Mouse (Mus musculus) MEL (cell line): Measurements from ENCODE around the gene Mog. TPM values are rescaled to one million over a fixed set of nuclear protein-coding genes. Genes with fewer than 3 reads are reported as not detected.

Experiments used
- DNase-seq: peaks from one replicate; pipeline ENCODE4 v3.0.0; 2011; ENCODE audit warnings: low read depth, low spot score
- H3K27ac ChIP-seq: 2 replicates; pipeline ENCODE4 v1.5.1; 2012; ENCODE audit warnings: low read depth, mild to moderate bottlenecking, control low read depth, low read length, moderate library complexity; ENCODE audit not compliant: control insufficient read depth
- H3K27me3 ChIP-seq, 2 experiments: fragments of 150-350 bp in 1 of 2; sonication (generic) in 1 of 2; 2 replicates each; pipeline ENCODE4 v1.6.1; 2012; ENCODE audit warnings: low read length in 2 of 2, mild to moderate bottlenecking in 2 of 2, improper control_type of control experiment in 1 of 2, moderate library complexity in 1 of 2; ENCODE audit not compliant: insufficient read depth in 2 of 2, control insufficient read depth in 1 of 2
- H3K36me3 ChIP-seq, 2 experiments: 2 replicates each; pipeline ENCODE4 v1.6.1; 2012 to 2014; ENCODE audit warnings: low read length in 2 of 2, improper control_type of control experiment in 1 of 2, inconsistent platforms in 1 of 2, mild to moderate bottlenecking in 1 of 2; ENCODE audit not compliant: insufficient read depth in 2 of 2, control insufficient read depth in 1 of 2
- H3K4me1 ChIP-seq, 2 experiments: fragments of 150-350 bp in 1 of 2; sonication (generic) in 1 of 2; 2 replicates each; pipeline ENCODE4 v1.6.1; 2012; ENCODE audit warnings: low read length in 2 of 2, improper control_type of control experiment in 1 of 2, mild to moderate bottlenecking in 1 of 2; ENCODE audit not compliant: insufficient read depth in 2 of 2, control insufficient read depth in 1 of 2
- H3K4me3 ChIP-seq, 2 experiments: fragments of 150-350 bp in 1 of 2; sonication (generic) in 1 of 2; 2 replicates each; pipeline ENCODE4 v1.5.1; 2012; ENCODE audit warnings: low read depth in 2 of 2, low read length in 2 of 2, mild to moderate bottlenecking in 2 of 2, moderate library complexity in 2 of 2, control low read depth in 1 of 2, improper control_type of control experiment in 1 of 2; ENCODE audit not compliant: control insufficient read depth in 1 of 2, insufficient read depth in 1 of 2
- H3K79me2 ChIP-seq: 2 replicates; pipeline ENCODE4 v1.6.1; 2012; ENCODE audit warnings: mild to moderate bottlenecking, low read length, moderate library complexity; ENCODE audit not compliant: control insufficient read depth, poor library complexity, insufficient read depth
- H3K9ac ChIP-seq: 2 replicates; pipeline ENCODE4 v1.6.1; 2012; ENCODE audit warnings: low read depth, mild to moderate bottlenecking, control low read depth, low read length, moderate library complexity; ENCODE audit not compliant: control insufficient read depth, poor library complexity, severe bottlenecking
- H3K9me3 ChIP-seq: fragments of 150-350 bp; sonication (generic); replicated peaks from 2 replicates; pipeline ENCODE4 v1.6.1; 2012; ENCODE audit warnings: mild to moderate bottlenecking, low read length, improper control_type of control experiment, moderate library complexity; ENCODE audit not compliant: insufficient read depth
- CHD1 ChIP-seq: IDR thresholded peaks from 2 replicates; pipeline ENCODE4 v1.6.1; 2012; ENCODE audit warnings: low read depth, mild to moderate bottlenecking, inconsistent platforms, low read length, improper control_type of control experiment
- CHD2 ChIP-seq: IDR thresholded peaks from 2 replicates; pipeline ENCODE4 v1.6.1; 2011; ENCODE audit warnings: low read length, improper control_type of control experiment
- E2F4 ChIP-seq: IDR thresholded peaks from 2 replicates; pipeline ENCODE4 v1.6.1; 2011; ENCODE audit warnings: low read depth, low read length, improper control_type of control experiment, borderline replicate concordance
- ETS1 ChIP-seq: IDR thresholded peaks from 2 replicates; pipeline ENCODE4 v1.6.1; 2012; ENCODE audit warnings: low read depth, mild to moderate bottlenecking, inconsistent platforms, low read length, improper control_type of control experiment, moderate library complexity
- HCFC1 ChIP-seq: IDR thresholded peaks from 2 replicates; pipeline ENCODE4 v1.6.1; 2012; ENCODE audit warnings: low read depth, mild to moderate bottlenecking, inconsistent platforms, low read length, improper control_type of control experiment, moderate library complexity
- MAFK ChIP-seq: IDR thresholded peaks from 2 replicates; pipeline ENCODE4 v1.6.1; 2011; ENCODE audit warnings: low read depth, mild to moderate bottlenecking, low read length, improper control_type of control experiment, borderline replicate concordance
- MXI1 ChIP-seq: IDR thresholded peaks from 2 replicates; pipeline ENCODE4 v1.6.1; 2011; ENCODE audit warnings: mild to moderate bottlenecking, low read depth, low read length, improper control_type of control experiment
- MYC ChIP-seq: IDR thresholded peaks from 2 replicates; pipeline ENCODE4 v1.6.1; 2011; ENCODE audit warnings: low read depth, mild to moderate bottlenecking, low read length, improper control_type of control experiment, moderate library complexity
- NELFE ChIP-seq: IDR thresholded peaks from 2 replicates; pipeline ENCODE4 v1.6.1; 2011; ENCODE audit warnings: low read depth, low read length, improper control_type of control experiment
- NRF1 ChIP-seq: IDR thresholded peaks from 2 replicates; pipeline ENCODE4 v1.6.1; 2014; ENCODE audit warnings: low read depth, mild to moderate bottlenecking, inconsistent platforms, low read length, improper control_type of control experiment, moderate library complexity; ENCODE audit not compliant: poor library complexity, insufficient read depth, severe bottlenecking
- POLR2AphosphoS2 ChIP-seq: IDR thresholded peaks from 2 replicates; pipeline ENCODE4 v1.6.1; 2011; ENCODE audit warnings: low read length, improper control_type of control experiment
- POLR2AphosphoS5 ChIP-seq: IDR thresholded peaks from 2 replicates; pipeline ENCODE4 v1.6.1; 2012; ENCODE audit warnings: low read depth, borderline replicate concordance, mild to moderate bottlenecking, inconsistent platforms, low read length, moderate library complexity, mixed read lengths
- SMC3 ChIP-seq: IDR thresholded peaks from 2 replicates; pipeline ENCODE4 v1.6.1; 2011; ENCODE audit warnings: low read depth, low read length, improper control_type of control experiment
- USF2 ChIP-seq, 2 experiments: IDR thresholded peaks; 2 replicates each; pipeline ENCODE4 v1.6.1; 2011 to 2012; ENCODE audit warnings: improper control_type of control experiment in 2 of 2, low read length in 2 of 2, borderline replicate concordance in 1 of 2, inconsistent platforms in 1 of 2, low read depth in 1 of 2, mild to moderate bottlenecking in 1 of 2; ENCODE audit not compliant: insufficient read depth in 1 of 2
- ZC3H11A ChIP-seq: IDR thresholded peaks from 2 replicates; pipeline ENCODE4 v1.6.1; 2012; ENCODE audit warnings: low read depth, mild to moderate bottlenecking, inconsistent platforms, low read length, improper control_type of control experiment
- polyA plus RNA-seq, 2 experiments: library from polyadenylated mRNA; stranded (reverse) in 1 of 2; unstranded in 1 of 2; fragments of >175 nt in 1 of 2; fragments of >200 nt in 1 of 2; gene quantifications; 2 replicates each; pipeline versions ENCODE4 v1.2.1 to v1.2.4; 2012; ENCODE audit warnings: low replicate concordance in 2 of 2, low read depth in 1 of 2; ENCODE audit not compliant: insufficient read length in 2 of 2, insufficient read depth in 1 of 2, missing spikeins in 1 of 2
- total RNA-seq: library from RNA; depleted of rRNA; stranded (reverse); fragments of 300-350 nt; gene quantifications from 2 replicates; pipeline ENCODE4 v1.2.3, GENCODE M21; 2012

The Mog gene
- total and polyA plus RNA-seq, 3 experiments = not detected

GRCm38 (mm10) chr17:36982253-36983155 is 40.7 kb downstream of the Mog start:
- Histone ChIP-seq H3K36me3 (no peaks in the 10 kb centered on the region), H3K79me2 (no peaks in the 10 kb centered on the region), H3K27ac (no peak overlapping the region), H3K4me1 (no peaks in the 10 kb centered on the region), H3K27me3 (peaks cover 6 to 7% of the 10 kb centered on the region in 2 experiments), H3K9ac (no peak overlapping the region), H3K4me3 (no peak overlapping the region), H3K9me3 (no peaks in the 10 kb centered on the region)
- DNase-seq = no peak
- TF ChIP-seq ZC3H11A (no peak), E2F4 (no peak), ETS1 (no peak), NRF1 (no peak), CHD2 (no peak), MAFK (no peak), POLR2AphosphoS2 (no peak), POLR2AphosphoS5 (no peak), MYC (no peak), NELFE (no peak), SMC3 (no peak), CHD1 (no peak)

DNA sequence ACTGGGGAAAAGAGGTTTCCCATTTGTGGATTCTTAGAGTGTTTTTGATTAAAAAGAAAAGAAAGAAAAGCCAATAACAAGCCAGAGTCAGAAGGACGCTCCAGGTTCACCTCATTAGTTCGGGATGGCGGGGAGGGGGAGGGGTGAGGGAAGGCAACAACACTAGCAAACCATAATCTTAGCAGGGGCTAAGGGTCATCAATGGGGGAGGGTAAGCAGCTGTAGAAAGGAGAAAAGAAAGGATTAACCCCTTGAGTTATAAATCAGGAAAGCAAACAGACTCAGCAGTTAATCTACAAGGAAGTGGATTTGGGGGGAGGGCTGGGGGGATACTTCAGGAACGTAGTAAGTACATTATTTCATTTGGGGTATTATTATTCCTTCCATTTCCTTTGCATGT is 41.4 kb downstream of the Mog start:
- no peaks in the 10 kb centered on the region for H3K9me3 ChIP-seq
- no peak overlapping the region for H3K9ac ChIP-seq
- H3K4me3 ChIP-seq = no peak overlapping the region
- DNase-seq = no peak
- no peak overlapping the region for H3K27ac ChIP-seq
- TF ChIP-seq ETS1 (no peak), MXI1 (no peak), USF2 (IDR thresholded peaks at IDR 0.05; ENCODE audit: borderline replicate concordance in 1 of 2, insufficient read depth in 1 of 2, low read depth in 1 of 2, low read length in 2 of 2) (no peak), HCFC1 (no peak)
- TF ChIP-seq, all 39 proteins: peak for 0
- H3K79me2 ChIP-seq = no peaks in the 10 kb centered on the region
- H3K36me3 ChIP-seq = no peaks in the 10 kb centered on the region
- H3K27me3 ChIP-seq = peaks cover 7 to 9% of the 10 kb centered on the region in 2 experiments
- H3K4me1 ChIP-seq = no peaks in the 10 kb centered on the region
